Mouse (Mus musculus) intestine, embryonic 15.5 days (tissue): ENCODE measurements at regions not wholly inside any gene's neighbourhood (a gene's known extent, or its start where the extent isn't known, plus 50 kb on each side); places are given as distances from the start of the nearest gene placed in this dataset.

Experiments
- ATAC-seq: fragments of 200-750 bp; cut with Nextera tagmentation; 2 replicates; pipeline ENCODE4 v1.8.0; 2017; ENCODE audit warnings: moderate TSS enrichment, moderate library complexity
- H3K27ac ChIP-seq: fragments of 300-500 bp; sonication (generic); 2 replicates; pipeline ENCODE4 v1.5.1; 2015; ENCODE audit warnings: mild to moderate bottlenecking, inconsistent platforms
- H3K27me3 ChIP-seq: fragments of 300-500 bp; sonication (generic); replicated peaks from 2 replicates; pipeline ENCODE4 v1.6.1; 2015; ENCODE audit warnings: inconsistent platforms
- H3K36me3 ChIP-seq: fragments of 300-500 bp; sonication (generic); 2 replicates; pipeline ENCODE4 v1.6.1; 2015; ENCODE audit warnings: inconsistent platforms
- H3K4me1 ChIP-seq: fragments of 300-500 bp; sonication (generic); replicated peaks from 2 replicates; pipeline ENCODE4 v1.6.1; 2015; ENCODE audit warnings: inconsistent platforms
- H3K4me2 ChIP-seq: fragments of 300-500 bp; sonication (generic); replicated peaks from 2 replicates; pipeline ENCODE4 v1.6.1; 2015; ENCODE audit warnings: mild to moderate bottlenecking, inconsistent platforms
- H3K4me3 ChIP-seq: fragments of 300-500 bp; sonication (generic); replicated peaks from 2 replicates; pipeline ENCODE4 v1.5.1; 2015; ENCODE audit warnings: inconsistent platforms
- H3K9ac ChIP-seq: fragments of 300-500 bp; sonication (generic); 2 replicates; pipeline ENCODE4 v1.6.1; 2015; ENCODE audit warnings: inconsistent platforms
- H3K9me3 ChIP-seq: fragments of 300-500 bp; sonication (generic); 2 replicates; pipeline ENCODE4 v1.6.1; 2016; ENCODE audit warnings: inconsistent platforms
- WGBS: fragments of 180-500 bp; shearing (Covaris S2); methylation state at CpG from one replicate; pipeline ENCODE4 v1.1.7; 2015; 5-methylcytosine and 5-hydroxymethylcytosine counted together

GRCm38 (mm10) chr3:57118016-57118415, 183.8 kb downstream of the Tm4sf1 start:
- H3K4me1 ChIP-seq, result no peaks in the 10 kb centered on the region
- H3K27me3 ChIP-seq, result no peaks in the 10 kb centered on the region
- H3K27ac ChIP-seq, result no peak overlapping the region
- no peak overlapping the region for H3K9ac ChIP-seq
- H3K4me2 ChIP-seq, result no peak overlapping the region
- no peaks in the 10 kb centered on the region for H3K9me3 ChIP-seq
- H3K36me3 ChIP-seq, result no peaks in the 10 kb centered on the region
- ATAC-seq, result no peak
- 88% methylated on average over 1 of the region's 1 CpGs for WGBS
- no peak overlapping the region for H3K4me3 ChIP-seq

GRCm38 (mm10) chr3:57102254-57102653, 199.5 kb downstream of the Tm4sf1 start:
- Histone ChIP-seq H3K4me2 (no peak overlapping the region), H3K4me3 (no peak overlapping the region), H3K4me1 (no peaks in the 10 kb centered on the region), H3K9me3 (no peaks in the 10 kb centered on the region), H3K27me3 (no peaks in the 10 kb centered on the region), H3K27ac (no peak overlapping the region), H3K36me3 (no peaks in the 10 kb centered on the region), H3K9ac (no peak overlapping the region)
- ATAC-seq, result no peak
- 40% methylated on average over 2 of the region's 2 CpGs for WGBS

- Histone ChIP-seq H3K4me3 (no peak overlapping the region), H3K4me1 (no peaks in the 10 kb centered on the region), H3K36me3 (no peaks in the 10 kb centered on the region), H3K9ac (no peak overlapping the region), H3K27ac (no peak overlapping the region), H3K27me3 (no peaks in the 10 kb centered on the region), H3K9me3 (no peaks in the 10 kb centered on the region), H3K4me2 (no peak overlapping the region)
- 88% methylated on average over 1 of the region's 1 CpGs for WGBS
- no peak for ATAC-seq
Observed at GRCm38 (mm10) chr3:57100515-57100914, 201.3 kb downstream of the Tm4sf1 start.

- Histone ChIP-seq H3K4me2 (no peak overlapping the region), H3K36me3 (no peaks in the 10 kb centered on the region), H3K9me3 (no peaks in the 10 kb centered on the region), H3K27me3 (no peaks in the 10 kb centered on the region), H3K4me3 (no peak overlapping the region), H3K9ac (no peak overlapping the region), H3K4me1 (no peaks in the 10 kb centered on the region), H3K27ac (no peak overlapping the region)
- ATAC-seq, result no peak
- 68% methylated on average over 3 of the region's 3 CpGs for WGBS
Observed at GRCm38 (mm10) chr3:57094936-57095335, 206.9 kb downstream of the Tm4sf1 start.

- no peak overlapping the region for H3K4me3 ChIP-seq
- no peaks in the 10 kb centered on the region for H3K4me1 ChIP-seq
- WGBS, result 72% methylated on average over 1 of the region's 1 CpGs
- H3K9me3 ChIP-seq, result no peaks in the 10 kb centered on the region
- no peak for ATAC-seq
- H3K27me3 ChIP-seq, result no peaks in the 10 kb centered on the region
- H3K4me2 ChIP-seq, result no peak overlapping the region
- no peak overlapping the region for H3K27ac ChIP-seq
- H3K36me3 ChIP-seq, result no peaks in the 10 kb centered on the region
- no peak overlapping the region for H3K9ac ChIP-seq
Observed at GRCm38 (mm10) chr3:57093201-57093940, 208.4 kb downstream of the Tm4sf1 start.

- ATAC-seq, result no peak
- Histone ChIP-seq H3K9me3 (no peaks in the 10 kb centered on the region), H3K4me3 (no peak overlapping the region), H3K4me2 (no peak overlapping the region), H3K4me1 (no peaks in the 10 kb centered on the region), H3K9ac (no peak overlapping the region), H3K36me3 (no peaks in the 10 kb centered on the region), H3K27me3 (no peaks in the 10 kb centered on the region), H3K27ac (no peak overlapping the region)
- WGBS, result 88% methylated on average over 1 of the region's 1 CpGs
Observed at GRCm38 (mm10) chr3:57074516-57074915, 227.3 kb downstream of the Tm4sf1 start.

- no peak overlapping the region for H3K27ac ChIP-seq
- H3K9ac ChIP-seq, result no peak overlapping the region
- no peak overlapping the region for H3K4me3 ChIP-seq
- H3K4me1 ChIP-seq, result no peaks in the 10 kb centered on the region
- 86% methylated on average over 4 of the region's 4 CpGs for WGBS
- no peak for ATAC-seq
- H3K36me3 ChIP-seq, result no peaks in the 10 kb centered on the region
- H3K27me3 ChIP-seq, result no peaks in the 10 kb centered on the region
- no peaks in the 10 kb centered on the region for H3K9me3 ChIP-seq
- no peak overlapping the region for H3K4me2 ChIP-seq
Observed at GRCm38 (mm10) chr3:57073962-57074506, 227.8 kb downstream of the Tm4sf1 start.

GRCm38 (mm10) chr3:57033021-57033420, 268.8 kb downstream of the Tm4sf1 start:
- no peak overlapping the region for H3K4me2 ChIP-seq
- H3K9me3 ChIP-seq, result no peaks in the 10 kb centered on the region
- no peak for ATAC-seq
- no peak overlapping the region for H3K4me3 ChIP-seq
- no peak overlapping the region for H3K27ac ChIP-seq
- H3K9ac ChIP-seq, result no peak overlapping the region
- H3K27me3 ChIP-seq, result no peaks in the 10 kb centered on the region
- H3K4me1 ChIP-seq, result no peaks in the 10 kb centered on the region
- no peaks in the 10 kb centered on the region for H3K36me3 ChIP-seq

GRCm38 (mm10) chr3:57018171-57018570, 283.6 kb downstream of the Tm4sf1 start:
- H3K9me3 ChIP-seq, result no peaks in the 10 kb centered on the region
- H3K36me3 ChIP-seq, result no peaks in the 10 kb centered on the region
- no peak overlapping the region for H3K9ac ChIP-seq
- no peak overlapping the region for H3K27ac ChIP-seq
- no peak for ATAC-seq
- no peak overlapping the region for H3K4me3 ChIP-seq
- no peak overlapping the region for H3K4me2 ChIP-seq
- no peaks in the 10 kb centered on the region for H3K4me1 ChIP-seq
- H3K27me3 ChIP-seq, result no peaks in the 10 kb centered on the region

GRCm38 (mm10) chr3:56981305-56981660, 320.5 kb downstream of the Tm4sf1 start:
- no peak for ATAC-seq
- Histone ChIP-seq H3K36me3 (no peaks in the 10 kb centered on the region), H3K4me2 (no peak overlapping the region), H3K4me3 (no peak overlapping the region), H3K27ac (no peak overlapping the region), H3K4me1 (no peaks in the 10 kb centered on the region), H3K9ac (no peak overlapping the region), H3K27me3 (no peaks in the 10 kb centered on the region), H3K9me3 (no peaks in the 10 kb centered on the region)
- 81% methylated on average over 2 of the region's 2 CpGs for WGBS

- no peak overlapping the region for H3K27ac ChIP-seq
- no peak overlapping the region for H3K9ac ChIP-seq
- no peaks in the 10 kb centered on the region for H3K27me3 ChIP-seq
- ATAC-seq, result no peak
- no peak overlapping the region for H3K4me3 ChIP-seq
- H3K4me1 ChIP-seq, result no peaks in the 10 kb centered on the region
- H3K4me2 ChIP-seq, result no peak overlapping the region
- WGBS, result 77% methylated on average over 3 of the region's 3 CpGs
- H3K9me3 ChIP-seq, result no peaks in the 10 kb centered on the region
- H3K36me3 ChIP-seq, result no peaks in the 10 kb centered on the region
Observed at GRCm38 (mm10) chr3:56980593-56981304, 321.0 kb downstream of the Tm4sf1 start.

GRCm38 (mm10) chr3:56966008-56966407, 335.8 kb downstream of the Tm4sf1 start:
- Histone ChIP-seq H3K4me3 (no peak overlapping the region), H3K36me3 (no peaks in the 10 kb centered on the region), H3K4me1 (no peaks in the 10 kb centered on the region), H3K27me3 (no peaks in the 10 kb centered on the region), H3K4me2 (no peak overlapping the region), H3K9me3 (no peaks in the 10 kb centered on the region), H3K27ac (no peak overlapping the region), H3K9ac (no peak overlapping the region)
- ATAC-seq, result no peak
- 73% methylated on average over 1 of the region's 1 CpGs for WGBS

- Histone ChIP-seq H3K27ac (no peak overlapping the region), H3K4me2 (no peak overlapping the region), H3K4me3 (no peak overlapping the region), H3K36me3 (no peaks in the 10 kb centered on the region), H3K9ac (no peak overlapping the region), H3K9me3 (no peaks in the 10 kb centered on the region), H3K27me3 (no peaks in the 10 kb centered on the region), H3K4me1 (no peaks in the 10 kb centered on the region)
- ATAC-seq, result no peak
- 83% methylated on average over 2 of the region's 2 CpGs for WGBS
Observed at GRCm38 (mm10) chr3:56965444-56965843, 336.3 kb downstream of the Tm4sf1 start.
